Comparison of ENCODE assay signal across 11 mouse cellular contexts in genomic region chr1:153071563-153071962, GRCm38 (mm10).
DNase-seq lines count a peak whose midpoint lies in the region; ATAC-seq lines count a peak whose summit lies in the region.
"Had no signal": no experiment of that assay in that cellular context is flagged by ENCODE, and none has a peak within 500 bp of the region (broad histone marks: within the 10 kb centered on the region; RNA-seq: fewer than 3 reads in every experiment).

No protein-coding gene starts in this region.

- H3K36me3 ChIP-seq in neural tube, embryonic 13.5 days = peaks cover 4% of the 10 kb centered on the region; the same call in 1 of the 2 replicates
- no peaks in the 10 kb centered on the region for H3K36me3 ChIP-seq in limb, embryonic 13.5 days

- H3K9me3 ChIP-seq in neural tube, embryonic 13.5 days = no peaks in the 10 kb centered on the region
- H3K9me3 ChIP-seq in limb, embryonic 13.5 days = no peaks in the 10 kb centered on the region

- no peak overlapping the region for H3K4me3 ChIP-seq in neural tube, embryonic 13.5 days
- H3K4me3 ChIP-seq in limb, embryonic 13.5 days = peak overlapping the region; percentile 29
- H3K4me3 ChIP-seq: layer of hippocampus, adult 2 months had no signal

- H3K4me1 ChIP-seq in neural tube, embryonic 13.5 days (replicated peaks) = peaks cover 34% of the 10 kb centered on the region
- peaks cover 19% of the 10 kb centered on the region for H3K4me1 ChIP-seq in limb, embryonic 13.5 days

- 49% methylated on average over 16 of the region's 16 CpGs for WGBS in neural tube, embryonic 13.5 days
- WGBS in limb, embryonic 13.5 days = 24% methylated on average over 16 of the region's 16 CpGs

- H3K27ac ChIP-seq in neural tube, embryonic 13.5 days (replicated peaks) = no peak overlapping the region
- no peak overlapping the region for H3K27ac ChIP-seq in limb, embryonic 13.5 days
- H3K27ac ChIP-seq: layer of hippocampus, adult 2 months; macrophage had no signal

- 0 out of 2 replicates have a peak overlapping the region, but pooled peaks have one; percentile 5 for H3K4me2 ChIP-seq in neural tube, embryonic 13.5 days
- H3K4me2 ChIP-seq in limb, embryonic 13.5 days (replicated peaks) = peak overlapping the region; percentile 56

- ATAC-seq in neural tube, embryonic 13.5 days (ENCODE audit: low read depth) = no peak
- ATAC-seq in limb, embryonic 13.5 days (ENCODE audit: low FRiP score, low read depth) = peak; percentile 84

- no peak overlapping the region for H3K9ac ChIP-seq in neural tube, embryonic 13.5 days
- H3K9ac ChIP-seq in limb, embryonic 13.5 days = no peak overlapping the region

- H3K27me3 ChIP-seq in neural tube, embryonic 13.5 days = peaks cover 43% of the 10 kb centered on the region
- peaks cover 30% of the 10 kb centered on the region for H3K27me3 ChIP-seq in limb, embryonic 13.5 days

- peak; percentile 59 for DNase-seq in embryo, embryonic 10 days (ENCODE audit: low spot score)
- DNase-seq in embryo, embryonic 10.5 days (ENCODE audit: low spot score) = no peak
- DNase-seq in neural tube, embryonic 10.5 days (ENCODE audit: extremely low spot score, low spot score) = no peak
- no peak for DNase-seq in spleen, postnatal 14 days (ENCODE audit: low spot score in 2 of 2)
- DNase-seq in urinary bladder, postnatal 14 days (ENCODE audit: low spot score) = no peak
- DNase-seq in adrenal gland, adult 2 months = no peak
- DNase-seq: cerebellum, adult 8-10 months had no signal
